Mouse (Mus musculus) midbrain, postnatal 0 days (tissue): ENCODE results near the gene Calm1. TPM values are rescaled to one million over a fixed set of nuclear protein-coding genes. Genes with fewer than 3 reads are reported as not detected.

Experiments
- ATAC-seq: fragments of 200-750 bp; cut with Nextera tagmentation; 2 replicates; pipeline ENCODE4 v1.8.0; 2017; ENCODE audit warnings: moderate number of reproducible peaks, mild to moderate bottlenecking, moderate TSS enrichment, moderate library complexity; ENCODE audit not compliant: low FRiP score
- DNase-seq: peaks from one replicate; pipeline ENCODE4 v3.0.0-alpha.2; 2015; ENCODE audit warnings: low spot score
- H3K27ac ChIP-seq: fragments of 300-500 bp; sonication (generic); 2 replicates; pipeline ENCODE4 v1.5.1; 2014; ENCODE audit warnings: low read depth, mild to moderate bottlenecking, low read length, mixed read lengths
- H3K27me3 ChIP-seq: fragments of 300-500 bp; sonication (generic); 2 replicates; pipeline ENCODE4 v1.6.1; 2014; ENCODE audit warnings: low read length, control low read depth, mixed read lengths; ENCODE audit not compliant: insufficient read depth
- H3K36me3 ChIP-seq: fragments of 300-500 bp; sonication (generic); 2 replicates; pipeline ENCODE4 v1.6.1; 2014; ENCODE audit warnings: low read length, control low read depth, mixed read lengths; ENCODE audit not compliant: insufficient read depth
- H3K4me1 ChIP-seq: fragments of 300-500 bp; sonication (generic); 2 replicates; pipeline ENCODE4 v1.6.1; 2014; ENCODE audit warnings: mild to moderate bottlenecking, control low read depth, antibody characterized with exemption, low read length, mixed read lengths; ENCODE audit not compliant: insufficient read depth
- H3K4me2 ChIP-seq: fragments of 300-500 bp; sonication (generic); 2 replicates; pipeline ENCODE4 v1.6.1; 2014; ENCODE audit warnings: low read depth, mild to moderate bottlenecking, low read length, mixed read lengths; ENCODE audit not compliant: poor library complexity, severe bottlenecking
- H3K4me3 ChIP-seq: fragments of 300-500 bp; sonication (generic); 2 replicates; pipeline ENCODE4 v1.5.1; 2014; ENCODE audit warnings: low read depth, mild to moderate bottlenecking, low read length, moderate library complexity
- H3K9ac ChIP-seq: fragments of 300-500 bp; sonication (generic); replicated peaks from 2 replicates; pipeline ENCODE4 v1.6.1; 2014; ENCODE audit warnings: mild to moderate bottlenecking, low read length, moderate library complexity, mixed read lengths; ENCODE audit not compliant: poor library complexity, severe bottlenecking
- H3K9me3 ChIP-seq: fragments of 300-500 bp; sonication (generic); 2 replicates; pipeline ENCODE4 v1.6.1; 2016; ENCODE audit warnings: low read length, control low read depth
- CTCF ChIP-seq: IDR thresholded peaks from 2 replicates; pipeline ENCODE4 v1.5.1; 2016; ENCODE audit warnings: antibody characterized with exemption, mild to moderate bottlenecking
- WGBS: fragments of 180-500 bp; shearing (Covaris S2); extraction: QIAGEN DNeasy Blood & Tissue Kit; methylation state at CpG from one replicate; pipeline ENCODE4 v1.1.7; 2014; 5-methylcytosine and 5-hydroxymethylcytosine counted together
- polyA plus RNA-seq: library from polyadenylated mRNA; unstranded; fragments of >200 nt; fragmentation: Nextera tagmentation; extraction: Ambion mirVana; gene quantifications from 2 replicates; pipeline ENCODE4 v1.2.1, GENCODE M21; 2015
- total RNA-seq: library from RNA; depleted of rRNA; stranded (reverse); fragments of >200 nt; gene quantifications from 2 replicates; pipeline ENCODE4 v1.2.3, GENCODE M21; 2014

Calm1 gene
- total and polyA plus RNA-seq, 2 experiments from 2014 or later: 1,086 to 4,581 TPM

- TF ChIP-seq CTCF: no peak
- Histone ChIP-seq H3K27me3 (no peaks in the 10 kb centered on the region), H3K9me3 (no peaks in the 10 kb centered on the region), H3K4me2 (peak overlapping the region; percentile 67), H3K4me1 (0 out of 2 replicates have a peak, but pooled peaks cover 6% of the 10 kb centered on the region), H3K4me3 (peak overlapping the region; percentile 59), H3K9ac (peak overlapping the region; percentile 94), H3K36me3 (no peaks in the 10 kb centered on the region), H3K27ac (peak overlapping the region; percentile 100)
- peak; percentile 70 for DNase-seq
- ATAC-seq: no peak
- WGBS: 1% methylated on average over 6 of the region's 6 CpGs
Observed at GRCm38 (mm10) chr12:100186376-100186775, 12.9 kb upstream of the Calm1 start.

- under 1% methylated on average over 52 of the region's 52 CpGs for WGBS
- peak; percentile 97 for ATAC-seq
- 0 out of 2 replicates have a peak, but pooled peaks cover 6% of the 10 kb centered on the region for H3K4me1 ChIP-seq
- H3K27ac ChIP-seq: peak overlapping the region; percentile 100
- peak; percentile 17; the same call in 1 of the 2 replicates for TF ChIP-seq CTCF
- no peaks in the 10 kb centered on the region for H3K27me3 ChIP-seq
- peak overlapping the region; percentile 85 for H3K4me2 ChIP-seq
- no peaks in the 10 kb centered on the region for H3K36me3 ChIP-seq
- DNase-seq: peak; percentile 99
- H3K9ac ChIP-seq: peak overlapping the region; percentile 94
- H3K4me3 ChIP-seq: peak overlapping the region; percentile 59
- no peaks in the 10 kb centered on the region for H3K9me3 ChIP-seq
Observed at GRCm38 (mm10) chr12:100187013-100187755, 12.1 kb upstream of the Calm1 start.

DNA sequence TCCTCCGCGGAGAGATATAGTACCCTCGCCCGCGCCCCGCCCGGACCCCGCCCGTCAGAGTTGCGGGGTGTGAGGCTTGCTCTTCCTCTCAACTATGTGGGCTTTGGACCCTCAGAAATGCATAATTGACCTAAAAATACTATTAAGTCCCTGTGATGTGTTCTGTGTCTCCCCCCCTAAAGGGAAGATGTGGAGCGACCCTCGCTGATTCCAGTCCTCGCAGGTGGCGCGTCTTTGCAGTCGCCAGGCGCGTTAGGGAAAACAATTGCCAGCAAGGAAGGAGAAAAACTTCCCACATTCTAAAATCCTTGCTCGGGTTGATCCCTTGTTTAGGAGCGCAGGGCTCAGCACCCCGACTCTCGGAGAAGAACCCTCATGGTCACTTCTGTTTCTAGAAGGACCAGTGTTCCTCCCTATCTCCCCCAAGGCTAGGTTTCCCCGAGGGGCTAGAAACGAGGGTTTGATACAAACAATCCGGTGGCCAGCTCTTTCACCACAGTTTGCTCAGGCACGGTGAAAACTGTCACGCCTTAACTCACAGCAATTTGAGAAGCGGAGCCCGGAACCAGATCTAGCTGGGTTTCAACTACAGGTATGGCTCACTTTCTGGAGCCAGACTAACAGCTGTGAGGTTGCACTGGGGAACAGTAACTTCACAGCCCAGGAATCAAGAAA is 11.3 kb upstream of the Calm1 start:
- ATAC-seq (no peak), DNase-seq (peak; percentile 46)
- 0 out of 2 replicates have a peak, but pooled peaks cover 6% of the 10 kb centered on the region for H3K4me1 ChIP-seq
- no peaks in the 10 kb centered on the region for H3K9me3 ChIP-seq
- peak overlapping the region; percentile 85 for H3K4me2 ChIP-seq
- H3K36me3 ChIP-seq: no peaks in the 10 kb centered on the region
- no peak for TF ChIP-seq CTCF
- H3K4me3 ChIP-seq: peak overlapping the region; percentile 59
- H3K27me3 ChIP-seq: no peaks in the 10 kb centered on the region
- H3K9ac ChIP-seq: peak overlapping the region; percentile 77
- 1% methylated on average over 29 of the region's 29 CpGs for WGBS
- H3K27ac ChIP-seq: peak overlapping the region; percentile 100

DNA sequence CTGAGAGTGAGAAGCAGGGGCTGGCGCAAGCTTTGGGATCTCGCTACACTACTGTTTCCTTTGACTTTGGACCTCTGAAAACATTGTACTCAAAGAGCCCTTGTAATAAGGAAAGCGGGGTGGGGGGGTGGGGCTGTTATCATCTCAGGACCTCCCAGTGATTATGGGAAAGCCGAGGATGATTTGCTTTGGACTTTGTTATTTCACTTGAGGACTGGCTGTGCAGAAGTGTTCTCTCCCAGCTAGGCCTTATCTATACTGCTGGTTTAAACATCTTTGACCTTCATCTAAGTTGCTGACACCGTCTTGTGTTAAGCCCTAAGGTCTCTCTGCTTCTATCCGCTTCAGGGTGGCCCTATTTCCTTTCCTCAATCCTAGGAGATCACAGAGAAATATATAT is 8.4 kb upstream of the Calm1 start:
- ATAC-seq (no peak), DNase-seq (no peak)
- no peak overlapping the region for H3K9ac ChIP-seq
- no peak overlapping the region for H3K27ac ChIP-seq
- no peak overlapping the region for H3K4me3 ChIP-seq
- TF ChIP-seq CTCF: no peak
- no peaks in the 10 kb centered on the region for H3K27me3 ChIP-seq
- H3K4me1 ChIP-seq: 0 out of 2 replicates have a peak, but pooled peaks cover 6% of the 10 kb centered on the region
- no peak overlapping the region for H3K4me2 ChIP-seq
- H3K9me3 ChIP-seq: no peaks in the 10 kb centered on the region
- H3K36me3 ChIP-seq: no peaks in the 10 kb centered on the region
- WGBS: 92% methylated on average over 6 of the region's 6 CpGs

- no peak overlapping the region for H3K4me3 ChIP-seq
- H3K4me2 ChIP-seq: no peak overlapping the region
- no peak overlapping the region for H3K27ac ChIP-seq
- no peaks in the 10 kb centered on the region for H3K36me3 ChIP-seq
- WGBS: 87% methylated on average over 1 of the region's 1 CpGs
- no peaks in the 10 kb centered on the region for H3K27me3 ChIP-seq
- ATAC-seq (no peak), DNase-seq (no peak)
- no peak overlapping the region for H3K9ac ChIP-seq
- no peak for TF ChIP-seq CTCF
- peaks cover 6% of the 10 kb centered on the region; the same call in 1 of the 2 replicates for H3K4me1 ChIP-seq
- no peaks in the 10 kb centered on the region for H3K9me3 ChIP-seq
Observed at GRCm38 (mm10) chr12:100194181-100194580, 5.1 kb upstream of the Calm1 start.

DNA sequence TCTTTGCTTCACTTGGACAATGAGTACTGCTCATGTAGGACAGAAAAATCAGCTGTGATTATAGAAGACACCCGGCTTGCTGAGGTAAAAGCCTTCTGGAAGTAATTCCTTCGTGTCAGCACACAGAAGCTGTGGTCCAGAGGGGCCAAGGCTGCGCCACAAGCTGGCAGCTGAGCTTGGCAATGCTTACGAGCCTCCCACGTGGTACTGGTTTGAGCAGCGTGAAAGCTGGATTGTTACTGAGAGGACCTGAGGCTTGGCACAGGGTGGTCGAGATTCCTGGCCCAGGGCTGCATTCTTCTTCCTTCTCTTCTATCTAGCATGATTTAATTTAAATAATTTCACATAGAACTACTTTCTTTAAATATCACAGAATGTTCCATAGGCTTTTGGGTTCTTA is 2.4 kb upstream of the Calm1 start:
- ATAC-seq (no peak), DNase-seq (peak; percentile 40)
- Histone ChIP-seq H3K36me3 (no peaks in the 10 kb centered on the region), H3K4me3 (no peak overlapping the region), H3K4me2 (no peak overlapping the region), H3K27ac (no peak overlapping the region), H3K9me3 (no peaks in the 10 kb centered on the region), H3K27me3 (no peaks in the 10 kb centered on the region), H3K4me1 (peaks cover 6% of the 10 kb centered on the region; the same call in 1 of the 2 replicates), H3K9ac (no peak overlapping the region)
- WGBS: 51% methylated on average over 7 of the region's 7 CpGs
- TF ChIP-seq CTCF: no peak
